In the genomic region with DNA sequence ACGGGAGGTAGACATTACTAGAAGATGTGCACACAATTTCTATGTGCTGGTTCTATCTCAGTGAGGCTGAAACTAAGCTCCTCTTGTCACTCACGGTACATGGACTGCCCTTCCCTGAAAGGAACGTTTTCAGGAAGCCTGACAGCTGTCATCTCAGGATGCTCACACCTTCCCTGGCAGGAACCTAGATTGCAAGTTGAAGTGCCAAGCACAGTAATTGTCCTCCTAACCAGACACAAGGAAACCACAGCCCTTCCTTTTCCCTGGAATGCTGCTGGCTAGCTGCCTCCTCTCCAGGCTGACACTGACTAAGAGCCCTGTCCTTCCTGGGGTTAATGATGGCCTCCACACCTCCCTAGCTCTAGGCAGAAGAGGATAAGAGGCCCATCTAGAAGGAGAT, we compare ENCODE assay signal across 14 mouse cellular contexts. TPM values are rescaled to one million over a fixed set of nuclear protein-coding genes. Genes with fewer than 3 reads are reported as not detected.
DNase-seq lines count a peak whose midpoint lies in the region; ATAC-seq and TF ChIP-seq lines count a peak whose summit lies in the region.
"Had no signal": no experiment of that assay in that cellular context is flagged by ENCODE, and none has a peak within 500 bp of the region (broad histone marks: within the 10 kb centered on the region; RNA-seq: fewer than 3 reads in every experiment).

No protein-coding gene starts in this region.

- no peak overlapping the region for H3K4me3 ChIP-seq in kidney, adult 2 months (ENCODE audit: insufficient read depth, low read depth, low read length)
- H3K4me3 ChIP-seq in kidney, embryonic 14.5 days (ENCODE audit: low read length) = no peak overlapping the region
- H3K4me3 ChIP-seq in neural tube, embryonic 15.5 days (replicated peaks) = no peak overlapping the region
- H3K4me3 ChIP-seq: forebrain, embryonic 10.5 days; left cerebral cortex, adult 2 months; lung, embryonic 15.5 days had no signal

- WGBS in kidney, adult 2 months = 62% methylated on average over 3 of the region's 3 CpGs
- 77% methylated on average over 3 of the region's 3 CpGs for WGBS in kidney, embryonic 14.5 days
- WGBS in neural tube, embryonic 15.5 days = 85% methylated on average over 3 of the region's 3 CpGs

- H3K27ac ChIP-seq in kidney, adult 2 months (ENCODE audit: insufficient read depth, low read depth, low read length) = no peak overlapping the region
- no peak overlapping the region for H3K27ac ChIP-seq in kidney, embryonic 14.5 days (ENCODE audit: low read depth, low read length)
- no peak overlapping the region for H3K27ac ChIP-seq in neural tube, embryonic 15.5 days (replicated peaks)
- H3K27ac ChIP-seq: forebrain, embryonic 10.5 days; left cerebral cortex, adult 2 months; lung, embryonic 15.5 days had no signal

- no peaks in the 10 kb centered on the region for H3K27me3 ChIP-seq in kidney, adult 2 months (replicated peaks; ENCODE audit: control insufficient read depth, insufficient read depth, low read length)
- no peaks in the 10 kb centered on the region for H3K27me3 ChIP-seq in kidney, embryonic 14.5 days (ENCODE audit: control insufficient read depth, insufficient read depth, low read length)
- H3K27me3 ChIP-seq in neural tube, embryonic 15.5 days (replicated peaks) = no peaks in the 10 kb centered on the region
- H3K27me3 ChIP-seq: lung, embryonic 15.5 days had no signal

- intact Hi-C loops in left cerebral cortex, postnatal 25 days (cut with DNase I) = no loop called here

- peak; percentile 42 for DNase-seq in adrenal gland, adult 2 months
- no peak for DNase-seq in adrenal gland, postnatal 10 days
- DNase-seq in kidney, adult 2 months = peak; percentile 83
- DNase-seq in kidney, postnatal 25 days = peak; percentile 61 to 84
- no peak for DNase-seq in frontal cortex, postnatal 36 days (ENCODE audit: low spot score in 2 of 2)
- DNase-seq in left cerebral cortex, postnatal 25 days (ENCODE audit: low spot score in 2 of 2) = no peak
- DNase-seq: gastrocnemius, postnatal 10 days had no signal

- H3K4me1 ChIP-seq in kidney, adult 2 months (ENCODE audit: control insufficient read depth, insufficient read depth, low read length) = peaks cover 3% of the 10 kb centered on the region; the same call in 1 of the 2 replicates
- H3K4me1 ChIP-seq in kidney, embryonic 14.5 days (ENCODE audit: control insufficient read depth, insufficient read depth, low read length) = peaks cover 7% of the 10 kb centered on the region; the same call in 1 of the 2 replicates
- H3K4me1 ChIP-seq in neural tube, embryonic 15.5 days = no peaks in the 10 kb centered on the region
- H3K4me1 ChIP-seq: forebrain, embryonic 10.5 days; lung, embryonic 15.5 days had no signal

- no peak overlapping the region for H3K4me2 ChIP-seq in kidney, embryonic 14.5 days (replicated peaks; ENCODE audit: low read depth, low read length)
- H3K4me2 ChIP-seq in neural tube, embryonic 15.5 days = no peak overlapping the region
- H3K4me2 ChIP-seq: lung, embryonic 15.5 days had no signal

- H3K9ac ChIP-seq in kidney, embryonic 14.5 days (ENCODE audit: low read depth, low read length) = no peak overlapping the region
- H3K9ac ChIP-seq in neural tube, embryonic 15.5 days (replicated peaks) = no peak overlapping the region
- H3K9ac ChIP-seq: lung, embryonic 15.5 days had no signal

- ATAC-seq in kidney, embryonic 14.5 days (ENCODE audit: low FRiP score, low TSS enrichment) = no peak
- ATAC-seq in neural tube, embryonic 15.5 days (ENCODE audit: low FRiP score) = no peak

- no peak for TF ChIP-seq CTCF in kidney, adult 2 months (conservative IDR thresholded peaks at IDR 0.05; ENCODE audit: insufficient read depth, insufficient read length, low read depth, low read length)

- no peak for TF ChIP-seq POLR2A in kidney, adult 2 months (IDR thresholded peaks at IDR 0.05; ENCODE audit: low read depth, low read length)

- no peaks in the 10 kb centered on the region for H3K9me3 ChIP-seq in kidney, embryonic 14.5 days (ENCODE audit: control insufficient read depth, low read length)
- H3K9me3 ChIP-seq in neural tube, embryonic 15.5 days (replicated peaks) = no peaks in the 10 kb centered on the region
- H3K9me3 ChIP-seq: forebrain, embryonic 10.5 days; lung, embryonic 15.5 days had no signal

- no peaks in the 10 kb centered on the region for H3K36me3 ChIP-seq in kidney, adult 2 months (ENCODE audit: control insufficient read depth, insufficient read depth, low read length)
- H3K36me3 ChIP-seq in kidney, embryonic 14.5 days (ENCODE audit: control insufficient read depth, insufficient read depth, low read length) = no peaks in the 10 kb centered on the region
- no peaks in the 10 kb centered on the region for H3K36me3 ChIP-seq in neural tube, embryonic 15.5 days
- H3K36me3 ChIP-seq: forebrain, embryonic 10.5 days; lung, embryonic 15.5 days had no signal

RNA-seq across cellular contexts. Expression of gene Lmcd1, which starts 21.7 kb away (rescaled TPM):
- 10 to 100 TPM in 1 of 2 experiments, 1 to 10 TPM in 1; 8.3 to 10.5 TPM for total RNA-seq in adrenal gland, adult 2 months (2021)
- 6.4 and 8.1 TPM in 2 replicates for polyA plus RNA-seq in adrenal gland, adult 2 months (2012; rRNA removed)
- 10 to 100 TPM; 12.8 to 18.1 TPM for total RNA-seq in adrenal gland, postnatal 10 days (2021)
- polyA plus RNA-seq in kidney, adult 2 months (2012; rRNA removed) = 10.9 and 14.0 TPM in 2 replicates
- polyA plus RNA-seq in kidney, embryonic 14.5 days (2014; fragmentation: Nextera tagmentation; extraction: Ambion mirVana) = 14.5 and 20.0 TPM in 2 replicates
- total RNA-seq in left cerebral cortex, postnatal 25 days (2021) = 10 to 100 TPM in 1 of 2 experiments, 1 to 10 TPM in 1; 9.8 to 10.3 TPM
- 11.2 and 15.1 TPM in 2 replicates for polyA plus RNA-seq in neural tube, embryonic 15.5 days (2015; fragmentation: Nextera tagmentation; extraction: Ambion mirVana)
- total RNA-seq: monocyte, adult 5-6 weeks; neutrophil, adult 5-6 weeks had no signal

Comparison
In these comparisons a context has a peak if more than half of its experiments do, and no peak if none do; other contexts are left out.
1. DNase-seq: peak in adrenal gland, adult 2 months (single experiment), kidney, adult 2 months (single experiment) and kidney, postnatal 25 days (2 of 2); none in adrenal gland, postnatal 10 days (single experiment), frontal cortex, postnatal 36 days (0 of 2) and left cerebral cortex, postnatal 25 days (0 of 2).